ENCODE assay signal across 8 mouse cellular contexts in genomic region chr16:64723273-64724057, GRCm38 (mm10). TPM values are rescaled to one million over a fixed set of nuclear protein-coding genes. Genes with fewer than 3 reads are reported as not detected.
DNase-seq lines count a peak whose midpoint lies in the region; ATAC-seq and TF ChIP-seq lines count a peak whose summit lies in the region.

No protein-coding gene starts in this region.

- TF ChIP-seq CTCF in small intestine, adult 2 months (IDR thresholded peaks at IDR 0.05; ENCODE audit: extremely low read depth, insufficient read length, insufficient replicate concordance, low read depth, low read length): peak; percentile 27; the same call in 1 of the 2 replicates

- H3K27ac ChIP-seq in midbrain, embryonic 12.5 days (replicated peaks): no peak overlapping the region
- no peak overlapping the region for H3K27ac ChIP-seq in small intestine, adult 2 months (ENCODE audit: insufficient read depth, low read depth, low read length)

- H3K36me3 ChIP-seq in midbrain, embryonic 12.5 days: no peaks in the 10 kb centered on the region
- H3K36me3 ChIP-seq in small intestine, adult 2 months (ENCODE audit: control insufficient read depth, insufficient read depth, low read length): no peaks in the 10 kb centered on the region

- ATAC-seq in common myeloid progenitor, adult 5-6 weeks (replicated peaks; ENCODE audit: low read depth, poor library complexity, severe bottlenecking): peak; percentile 96
- ATAC-seq in inflammation-experienced regulatory T-cells, adult 6 months: peak; percentile 50
- ATAC-seq in midbrain, embryonic 12.5 days (ENCODE audit: low FRiP score, low read depth): peak; percentile 89

- WGBS in midbrain, embryonic 12.5 days: 53% methylated on average over 4 of the region's 4 CpGs
- WGBS in small intestine, adult 2 months: 24% methylated on average over 4 of the region's 4 CpGs

- TF ChIP-seq POLR2A in small intestine, adult 2 months (IDR thresholded peaks at IDR 0.05; ENCODE audit: low read depth, low read length): no peak

- H3K4me3 ChIP-seq in midbrain, embryonic 12.5 days: no peak overlapping the region
- no peak overlapping the region for H3K4me3 ChIP-seq in small intestine, adult 2 months (ENCODE audit: low read depth, low read length)

- H3K9me3 ChIP-seq in midbrain, embryonic 12.5 days: no peaks in the 10 kb centered on the region

- intact Hi-C loops in heart, postnatal 25 days (cut with DNase I): loop anchor here (2.0 kb wide), 1 partner anchor 867 kb away; no protein-coding TSS in a partner anchor

- 0 out of 2 replicates have a peak, but pooled peaks cover 2% of the 10 kb centered on the region for H3K4me1 ChIP-seq in midbrain, embryonic 12.5 days
- no peaks in the 10 kb centered on the region for H3K4me1 ChIP-seq in small intestine, adult 2 months (ENCODE audit: control insufficient read depth, insufficient read depth, insufficient read length, low read length)

- DNase-seq in heart, adult 11 months: peak; percentile 87
- no peak for DNase-seq in heart, postnatal 25 days (ENCODE audit: low spot score)
- DNase-seq in gastrocnemius, postnatal 10 days: peak; percentile 50
- peak; percentile 22 for DNase-seq in left cerebral cortex, adult 8-10 months (ENCODE audit: low spot score in 2 of 2)

- H3K4me2 ChIP-seq in midbrain, embryonic 12.5 days (replicated peaks): no peak overlapping the region

- H3K27me3 ChIP-seq in midbrain, embryonic 12.5 days: 0 out of 2 replicates have a peak, but pooled peaks cover 8% of the 10 kb centered on the region
- no peaks in the 10 kb centered on the region for H3K27me3 ChIP-seq in small intestine, adult 2 months (ENCODE audit: control insufficient read depth, insufficient read depth, low read length)

- no peak overlapping the region for H3K9ac ChIP-seq in midbrain, embryonic 12.5 days (replicated peaks)

RNA-seq across cellular contexts. Expression of gene 4930453N24Rik, which starts 47.5 kb away (rescaled TPM):
- total RNA-seq in heart, postnatal 25 days (2021): 10 to 100 TPM; 22.3 to 23.8 TPM
- 31.0 and 33.3 TPM in 2 replicates for total RNA-seq in common myeloid progenitor, adult 5-6 weeks (2017)
- 10 to 100 TPM; 22.9 to 25.5 TPM for total RNA-seq in gastrocnemius, postnatal 10 days (2021)
- polyA plus RNA-seq in inflammation-experienced regulatory T-cells, adult 6 months (2017; shearing (Covaris generic)): 10 to 100 TPM; 14.2 to 26.6 (median 19.4) TPM
- 10 to 100 TPM; 20.7 to 27.0 (median 22.8) TPM for total RNA-seq in left cerebral cortex, adult 8-10 months (2022)
- 29.1 and 29.3 TPM in 2 replicates for polyA plus RNA-seq in midbrain, embryonic 12.5 days (2016; fragmentation: Nextera tagmentation; extraction: Ambion mirVana)
- polyA plus RNA-seq in small intestine, adult 2 months (2012; rRNA removed): 0.70 and 1.4 TPM in 2 replicates
